Mouse (Mus musculus): ENCODE data around the gene Ripk3. TPM values are rescaled to one million over a fixed set of nuclear protein-coding genes. Genes with fewer than 3 reads are reported as not detected.

The Ripk3 gene
- total RNA-seq, 2 experiments from 2014 or later: 0.61 to 1.2 TPM

DNA sequence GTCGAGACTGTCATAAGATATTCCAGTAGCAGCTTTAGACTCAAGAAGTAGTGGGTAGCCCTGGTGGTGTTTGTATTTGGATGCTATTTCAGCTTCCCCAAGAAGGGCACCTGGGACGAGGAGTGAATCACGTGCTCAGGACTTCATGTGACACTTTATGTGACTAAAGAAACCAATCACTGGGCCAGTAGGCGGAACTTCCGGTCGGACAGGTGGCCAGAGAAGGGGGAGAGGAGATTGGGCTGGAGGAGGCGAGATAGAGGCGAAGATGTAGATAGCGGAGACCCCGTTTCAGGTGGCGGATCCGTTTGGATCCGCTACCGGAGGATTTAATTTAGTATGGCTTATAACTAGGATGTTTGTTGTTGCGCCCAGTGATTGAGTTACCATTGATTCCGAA is 26.2 kb upstream of the Ripk3 start:
- DNase-seq (ENCODE audit: extremely low spot score in 1 of 2, low spot score in 1 of 2): peak in 1 of 2 experiments; percentile 31

DNA sequence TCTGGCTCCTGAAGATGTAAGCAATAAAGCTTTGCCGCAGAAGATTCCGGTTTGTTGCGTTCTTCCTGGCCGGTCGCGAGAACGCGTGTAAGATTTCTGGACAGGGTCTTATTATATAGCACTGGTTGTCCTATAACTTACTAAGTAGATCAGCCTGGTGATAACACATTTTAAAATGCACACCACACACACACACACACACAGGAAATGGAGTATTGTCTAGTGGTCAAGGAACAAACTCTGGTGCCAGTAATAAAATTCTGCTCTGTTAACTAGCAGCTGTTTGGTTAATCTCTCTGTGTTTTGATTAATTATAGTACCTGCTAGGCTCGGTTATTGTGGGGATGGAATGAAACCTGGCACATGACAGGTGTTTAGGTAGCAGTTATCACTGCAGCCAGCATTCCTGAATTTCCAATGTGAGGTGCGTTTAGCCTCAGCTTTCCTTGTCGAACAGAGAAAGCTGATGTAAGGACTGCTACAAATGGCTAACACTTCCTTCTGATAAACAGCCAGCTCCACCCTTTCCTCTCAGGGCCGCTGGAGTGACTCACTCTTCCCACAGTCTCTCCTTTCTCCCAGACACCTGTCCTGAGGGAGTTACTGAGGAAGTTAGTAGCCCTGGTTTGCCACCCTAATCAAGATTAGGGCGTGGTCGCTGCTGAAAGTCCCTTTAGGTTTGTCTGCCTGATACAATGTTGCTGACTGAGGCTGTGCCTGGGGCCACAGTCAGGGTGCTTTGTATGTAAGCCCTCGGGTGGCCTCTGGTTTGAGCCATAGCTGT is 6.9 kb upstream of the Ripk3 start:
- DNase-seq (ENCODE audit: extremely low spot score in 1 of 2, low spot score in 1 of 2): no peak

DNA sequence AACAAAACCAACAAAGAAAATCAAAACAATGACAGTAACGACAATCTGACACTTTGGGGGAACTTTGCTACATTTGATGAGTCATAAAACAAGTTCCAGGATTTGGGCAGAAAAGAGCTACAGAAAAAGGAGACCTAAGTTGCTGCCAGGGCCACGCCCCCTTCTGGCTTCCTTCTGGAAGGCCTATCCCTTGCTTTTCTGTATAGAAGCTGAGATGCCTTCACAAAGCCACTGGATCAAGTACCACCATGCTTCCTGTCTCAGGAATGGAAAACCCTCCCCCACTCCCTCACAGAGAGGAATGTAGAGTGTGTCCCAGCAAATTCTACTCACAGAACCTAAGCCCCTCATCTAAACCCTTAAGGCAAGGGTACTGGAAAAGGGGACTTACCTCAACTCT is 5.3 kb upstream of the Ripk3 start:
- no peak for DNase-seq (ENCODE audit: extremely low spot score in 1 of 2, low spot score in 1 of 2)

DNA sequence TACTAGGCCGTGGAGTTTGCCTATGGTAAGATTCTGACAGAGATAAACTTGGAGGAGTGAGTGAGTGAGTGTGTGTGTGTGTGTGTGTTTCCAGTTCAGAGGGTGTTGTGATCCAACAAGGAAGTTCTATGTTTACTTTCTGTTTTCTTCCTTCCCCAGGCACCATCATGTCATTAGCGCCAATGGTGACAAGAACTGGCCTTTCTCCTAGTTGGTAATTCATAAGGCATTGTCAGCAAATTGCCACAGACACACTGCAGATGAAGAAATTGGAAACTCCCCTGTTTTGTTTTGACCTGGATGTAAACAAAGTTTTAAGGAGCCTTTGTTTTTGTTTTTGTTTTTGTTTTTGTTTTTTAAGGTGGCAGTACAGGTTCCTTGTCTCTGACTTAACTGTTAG is 4.8 kb upstream of the Ripk3 start:
- no peak for DNase-seq (ENCODE audit: extremely low spot score in 1 of 2, low spot score in 1 of 2)

DNA sequence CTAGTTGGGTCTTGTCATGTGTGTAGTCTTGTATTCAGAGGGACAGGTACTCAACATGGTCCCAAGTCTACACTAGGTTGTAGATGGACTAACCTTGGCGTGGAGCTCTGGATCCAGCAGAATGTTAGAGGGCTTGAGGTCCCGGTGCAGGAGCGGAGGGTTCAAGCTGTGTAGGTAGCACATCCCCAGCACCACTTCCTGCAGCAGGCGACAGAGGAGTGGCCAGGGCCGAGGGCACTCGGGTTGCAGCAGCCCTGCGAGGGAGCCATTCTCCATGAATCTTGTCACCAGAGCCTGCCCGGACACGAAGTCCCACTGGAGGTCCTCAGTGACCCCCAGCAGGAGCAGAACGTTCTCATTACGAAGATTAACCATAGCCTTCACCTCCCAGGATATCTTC is 934 bp downstream of the Ripk3 start:
- peak in 1 of 2 experiments; percentile 4 for DNase-seq (ENCODE audit: extremely low spot score in 1 of 2, low spot score in 1 of 2)

DNA sequence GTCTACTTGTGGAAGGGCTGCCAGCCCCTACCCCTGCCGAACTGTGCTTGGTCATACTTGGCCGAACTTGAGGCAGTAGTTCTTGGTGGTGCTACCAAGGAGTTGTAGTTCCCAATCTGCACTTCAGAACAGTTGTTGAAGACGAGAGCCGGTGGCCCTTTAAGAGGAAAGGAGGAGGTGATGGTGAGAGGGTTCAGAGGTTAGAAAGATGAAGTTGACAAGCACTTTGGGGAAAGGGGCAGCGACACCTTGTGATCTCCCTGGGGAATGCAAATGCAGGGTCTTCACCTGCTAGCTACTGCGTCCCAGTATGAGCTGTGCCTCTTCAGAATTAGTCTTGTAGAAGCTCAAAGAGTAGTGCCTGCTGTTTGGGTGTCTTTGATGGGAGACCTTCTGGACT is 3.5 kb downstream of the Ripk3 start:
- peak in 1 of 2 experiments; percentile 5 for DNase-seq (ENCODE audit: extremely low spot score in 1 of 2, low spot score in 1 of 2)

DNA sequence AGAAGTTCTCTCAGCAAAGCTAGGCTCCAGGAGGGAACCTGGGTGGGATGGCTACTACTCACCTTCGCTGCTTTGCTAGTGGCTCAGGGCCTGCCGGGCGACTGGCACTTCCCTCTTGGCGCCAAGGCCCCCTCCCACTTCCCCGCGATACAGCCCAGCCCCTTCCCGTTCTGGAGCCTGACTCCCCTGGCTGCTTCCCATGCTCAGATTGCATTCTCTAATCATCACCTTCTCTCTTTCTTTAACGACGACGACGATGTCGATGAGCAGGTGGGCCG is 4.8 kb downstream of the Ripk3 start, which contains the start of gene Adcy4:
Gene Adcy4 (minus strand): TSS at position 138 of the 278 bp plus-strand sequence.
- peak in 1 of 2 experiments; percentile 4 for DNase-seq (ENCODE audit: extremely low spot score in 1 of 2, low spot score in 1 of 2)

DNA sequence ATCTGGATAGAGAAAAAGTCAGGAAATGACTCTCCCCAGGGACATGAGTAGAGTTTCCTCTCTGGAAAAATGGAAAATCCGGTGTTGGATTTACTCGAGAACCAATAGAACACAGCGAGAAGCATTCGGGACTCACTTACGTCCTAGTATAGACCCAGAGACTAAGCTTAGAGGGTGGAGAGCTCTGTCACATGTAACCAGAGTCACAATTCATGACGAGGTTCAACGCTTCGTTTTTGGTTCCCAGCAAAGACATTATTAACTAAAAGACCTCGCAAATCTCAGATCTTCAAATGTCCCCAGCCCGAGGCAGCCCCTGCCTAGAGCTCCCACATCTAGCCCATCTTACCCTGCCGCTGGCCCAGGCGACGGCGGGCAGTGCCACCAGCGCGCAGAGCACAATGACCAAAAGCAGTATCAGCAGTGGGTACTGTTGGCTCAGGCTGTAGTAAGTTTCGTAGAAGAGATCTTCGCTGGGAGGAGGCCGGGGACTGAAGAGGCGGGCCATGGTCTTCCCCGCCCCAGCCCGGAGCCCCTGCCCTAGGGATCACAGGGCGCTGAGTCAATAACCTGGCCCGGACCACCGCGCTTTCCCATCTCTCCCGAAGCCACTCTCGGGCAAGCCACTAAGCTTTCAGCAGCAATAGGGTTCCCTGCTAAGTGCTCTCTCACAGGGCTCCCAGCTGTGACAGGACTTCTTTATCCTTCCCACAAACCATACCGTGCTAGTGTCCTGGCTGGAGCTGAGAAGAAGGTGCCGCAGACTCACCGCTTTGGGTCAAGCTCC is 5.3 kb downstream of the Ripk3 start:
- DNase-seq (ENCODE audit: extremely low spot score in 1 of 2, low spot score in 1 of 2): peak in 1 of 2 experiments; percentile 6

DNA sequence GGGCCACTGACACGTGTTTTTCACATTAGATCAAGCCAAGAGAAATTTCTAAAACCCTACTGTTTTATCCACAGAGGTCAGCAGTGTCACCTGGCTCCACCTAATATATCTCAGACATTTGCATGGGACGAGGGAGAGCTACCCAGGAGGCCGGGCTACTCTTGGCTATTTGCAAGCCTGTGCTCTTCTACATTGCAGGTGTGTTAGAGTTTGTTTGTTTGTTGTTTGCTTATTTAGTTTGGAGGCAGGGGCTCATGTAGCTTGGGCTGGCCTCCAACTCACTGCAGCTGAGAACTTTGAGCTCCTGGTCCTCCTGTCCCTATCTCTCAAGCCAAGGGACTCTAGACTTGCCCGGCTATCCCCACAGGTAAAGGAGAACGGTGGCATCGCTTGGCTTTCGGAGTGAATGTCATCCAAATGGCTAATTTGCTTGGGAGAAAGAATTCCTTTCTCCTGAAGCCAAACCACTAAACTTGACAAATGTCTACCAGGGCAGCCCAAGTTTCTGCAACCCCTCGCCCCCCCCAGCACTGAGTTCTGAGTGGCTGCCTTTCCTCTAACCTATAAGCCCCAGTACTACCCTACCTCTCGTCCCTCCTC is 6.2 kb downstream of the Ripk3 start:
- DNase-seq (ENCODE audit: extremely low spot score in 1 of 2, low spot score in 1 of 2): peak in 1 of 2 experiments; percentile 2

DNA sequence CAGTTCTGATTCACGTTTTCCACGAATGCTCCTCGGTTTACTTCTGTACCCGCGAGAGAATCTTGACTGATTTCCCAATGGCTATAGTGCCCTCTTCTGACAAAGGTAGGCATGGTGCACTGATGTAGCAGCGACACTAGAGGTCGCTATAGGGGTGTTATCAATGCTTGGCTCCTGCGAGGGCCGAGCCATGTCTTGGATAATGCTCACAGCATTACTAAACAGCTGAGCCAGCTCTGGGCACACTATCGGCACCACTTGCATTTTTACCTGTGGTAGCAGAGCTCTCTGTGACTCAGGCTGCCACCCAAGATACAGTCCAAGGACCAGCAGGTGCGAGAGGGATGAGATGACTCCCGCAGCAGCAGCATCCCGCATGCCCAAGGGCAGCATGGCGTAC is 7.4 kb downstream of the Ripk3 start:
- peak; percentile 21 to 47 for DNase-seq (ENCODE audit: extremely low spot score in 1 of 2, low spot score in 1 of 2)

DNA sequence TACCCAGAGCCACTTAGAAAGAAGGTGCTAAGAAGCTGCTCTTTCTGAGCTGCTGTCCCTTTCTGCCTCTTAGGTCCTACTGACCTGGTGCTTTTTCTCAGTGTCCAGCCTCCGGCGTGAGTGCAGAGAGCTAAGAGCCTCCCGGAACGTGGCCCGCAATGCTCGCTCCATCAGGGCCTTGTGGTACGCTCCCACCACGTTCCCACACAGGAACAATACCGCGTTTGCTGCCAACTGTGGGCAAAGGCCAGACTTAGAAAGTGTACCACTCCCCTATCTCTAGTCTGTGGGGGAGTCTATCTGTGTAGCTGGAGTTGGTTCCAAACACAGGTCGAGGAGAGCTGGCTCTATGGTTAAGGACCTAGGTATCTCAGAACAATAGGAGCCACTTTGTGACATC is 7.9 kb downstream of the Ripk3 start:
- peak in 1 of 2 experiments; percentile 3 for DNase-seq (ENCODE audit: extremely low spot score in 1 of 2, low spot score in 1 of 2)

DNA sequence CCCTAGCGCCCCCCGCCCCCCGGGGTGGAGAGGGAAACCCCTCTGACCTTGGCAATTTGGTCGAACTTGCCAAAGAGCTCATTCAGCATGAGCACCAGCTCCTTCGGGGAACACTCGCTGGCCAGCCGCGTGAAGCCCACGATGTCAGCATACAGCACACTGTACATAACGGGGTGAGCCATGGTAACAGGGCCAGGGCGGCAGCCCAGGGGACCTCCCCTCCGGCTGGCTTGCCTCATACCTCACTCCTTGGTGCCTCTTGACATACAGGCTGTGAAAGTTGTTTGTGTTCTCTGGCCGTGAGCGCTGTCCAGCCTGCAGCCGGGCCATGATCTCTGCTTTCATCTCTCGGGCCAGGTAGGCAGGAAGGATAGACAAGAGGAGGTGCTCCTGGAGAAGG is 9.0 kb downstream of the Ripk3 start:
- DNase-seq (ENCODE audit: extremely low spot score in 1 of 2, low spot score in 1 of 2): no peak

DNA sequence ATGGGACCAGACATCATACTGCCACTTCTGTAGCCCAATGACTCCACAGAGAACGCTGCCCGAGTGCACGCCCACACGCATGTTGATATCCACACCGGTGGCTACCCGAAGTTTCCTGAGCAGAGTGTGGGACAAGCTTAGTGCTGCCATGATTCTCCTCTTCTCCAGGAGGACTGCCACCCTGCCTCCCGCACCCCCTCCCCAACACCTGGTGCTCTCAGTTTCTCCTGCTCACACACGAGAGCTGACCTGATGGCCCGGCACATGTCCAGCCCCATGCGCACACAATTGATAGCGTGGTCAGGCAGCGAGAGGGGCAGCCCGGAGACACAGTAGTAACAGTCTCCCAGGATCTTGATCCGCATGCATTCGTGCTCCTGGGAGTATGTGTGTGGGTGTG is 10.0 kb downstream of the Ripk3 start:
- DNase-seq (ENCODE audit: extremely low spot score in 1 of 2, low spot score in 1 of 2): no peak

DNA sequence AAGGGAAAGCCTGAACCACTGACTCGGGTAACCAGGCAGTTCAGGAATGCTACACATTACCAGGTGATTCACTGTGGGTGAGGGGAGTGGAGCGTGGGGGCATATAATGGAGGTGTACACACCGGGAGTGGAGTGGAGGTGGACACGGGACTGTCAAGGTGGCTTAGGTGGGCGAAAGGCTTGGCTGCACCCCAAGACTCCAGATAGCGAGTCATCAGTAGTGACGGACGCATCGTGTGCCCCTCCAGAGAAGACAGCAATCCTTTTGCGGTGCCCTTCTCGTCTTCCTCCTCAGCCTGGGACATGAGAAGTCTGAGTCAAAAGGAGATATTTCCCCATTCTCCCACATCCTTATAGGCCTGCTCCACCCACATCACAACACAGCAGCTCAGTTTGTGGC is 10.9 kb downstream of the Ripk3 start:
- no peak for DNase-seq (ENCODE audit: extremely low spot score in 1 of 2, low spot score in 1 of 2)

DNA sequence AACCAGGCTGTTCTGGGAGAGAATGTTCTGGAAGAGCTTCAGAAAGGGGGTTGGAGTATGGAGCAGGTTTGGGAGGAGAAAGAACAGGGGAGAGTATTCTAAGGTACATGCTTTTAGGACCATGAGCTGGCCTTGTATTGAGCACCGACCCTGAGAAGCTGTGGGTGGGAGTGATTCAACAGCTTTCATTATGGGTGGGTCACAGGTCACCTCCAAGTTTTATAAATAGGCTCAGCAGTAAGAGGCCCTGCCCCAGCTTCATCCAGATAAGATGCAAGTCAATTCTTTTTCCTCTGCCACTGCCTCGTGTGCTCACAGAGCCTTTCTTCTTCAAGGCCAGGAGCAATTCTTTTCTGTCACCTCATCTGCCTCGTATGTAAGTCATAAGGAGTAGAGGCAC is 11.5 kb downstream of the Ripk3 start:
- no peak for DNase-seq (ENCODE audit: extremely low spot score in 1 of 2, low spot score in 1 of 2)

DNA sequence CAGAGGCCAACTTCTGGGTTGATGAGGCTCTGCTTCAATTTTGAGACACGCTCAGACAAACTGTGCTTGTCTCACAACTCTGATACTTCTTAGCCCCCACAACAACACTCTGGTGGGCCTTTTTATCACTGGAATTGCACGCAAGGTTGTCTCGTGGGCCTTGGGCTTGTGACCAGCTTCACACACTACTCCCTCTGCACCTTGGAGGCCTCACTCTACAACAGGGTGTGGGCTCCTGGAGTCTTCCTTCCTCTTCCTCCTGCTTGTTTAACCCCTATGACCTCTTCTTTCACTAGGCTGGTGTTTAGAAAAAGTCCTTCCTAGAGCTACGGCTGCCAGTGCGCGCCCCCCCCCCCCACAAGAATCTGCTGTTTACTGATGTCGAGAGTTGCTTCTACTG is 12.0 kb downstream of the Ripk3 start:
- DNase-seq (ENCODE audit: extremely low spot score in 1 of 2, low spot score in 1 of 2): no peak

DNA sequence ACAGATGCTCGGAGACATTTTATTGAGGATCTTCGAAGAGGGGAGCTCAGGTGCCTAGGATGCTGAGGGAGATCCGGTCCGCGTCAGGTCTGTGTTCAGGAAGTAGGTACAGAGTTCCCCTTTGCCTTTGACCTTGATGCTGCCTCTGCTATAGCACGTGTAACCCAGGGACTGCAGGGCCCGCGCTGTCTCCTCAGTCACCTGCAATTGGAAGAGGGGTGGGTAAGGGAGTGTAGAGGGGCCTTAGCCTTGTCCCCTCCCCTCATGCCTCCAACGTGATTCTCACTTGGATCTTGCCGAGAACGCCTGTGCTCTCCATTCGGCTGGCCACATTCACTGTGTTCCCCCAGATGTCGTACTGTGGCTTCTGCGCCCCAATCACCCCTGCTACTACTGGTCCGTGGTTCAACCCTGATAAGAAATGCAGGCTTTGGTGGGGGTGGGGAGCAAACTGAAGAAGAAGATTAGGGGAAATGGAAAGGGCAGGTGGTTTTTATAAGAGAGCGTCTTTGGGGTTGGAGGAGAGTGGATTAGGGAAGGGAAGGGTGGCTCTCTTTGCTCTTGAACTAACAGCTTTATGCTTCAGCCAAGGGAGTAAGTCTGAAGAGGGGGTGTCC is 19.5 kb downstream of the Ripk3 start:
- no peak for DNase-seq (ENCODE audit: extremely low spot score in 1 of 2, low spot score in 1 of 2)

DNA sequence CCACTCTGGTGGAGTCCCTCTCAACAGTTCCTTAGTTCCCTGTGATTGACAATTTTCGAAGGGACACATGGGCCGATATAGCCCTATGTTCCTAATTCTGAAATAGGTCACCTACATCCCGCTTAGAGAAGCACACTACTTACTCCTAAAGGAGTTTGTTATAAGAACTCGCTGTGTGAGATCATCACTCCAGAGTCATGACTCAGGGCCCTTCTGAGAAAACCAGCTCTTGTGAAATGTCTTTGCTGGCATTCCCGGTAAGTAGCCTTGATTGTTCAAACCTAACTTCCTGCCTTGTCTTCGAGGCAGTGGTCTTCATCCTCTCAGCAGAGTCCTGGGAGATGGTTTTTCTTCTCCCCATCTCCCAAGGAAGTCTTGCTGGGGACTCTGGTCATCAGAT is 20.1 kb downstream of the Ripk3 start:
- no peak for DNase-seq (ENCODE audit: extremely low spot score in 1 of 2, low spot score in 1 of 2)

DNA sequence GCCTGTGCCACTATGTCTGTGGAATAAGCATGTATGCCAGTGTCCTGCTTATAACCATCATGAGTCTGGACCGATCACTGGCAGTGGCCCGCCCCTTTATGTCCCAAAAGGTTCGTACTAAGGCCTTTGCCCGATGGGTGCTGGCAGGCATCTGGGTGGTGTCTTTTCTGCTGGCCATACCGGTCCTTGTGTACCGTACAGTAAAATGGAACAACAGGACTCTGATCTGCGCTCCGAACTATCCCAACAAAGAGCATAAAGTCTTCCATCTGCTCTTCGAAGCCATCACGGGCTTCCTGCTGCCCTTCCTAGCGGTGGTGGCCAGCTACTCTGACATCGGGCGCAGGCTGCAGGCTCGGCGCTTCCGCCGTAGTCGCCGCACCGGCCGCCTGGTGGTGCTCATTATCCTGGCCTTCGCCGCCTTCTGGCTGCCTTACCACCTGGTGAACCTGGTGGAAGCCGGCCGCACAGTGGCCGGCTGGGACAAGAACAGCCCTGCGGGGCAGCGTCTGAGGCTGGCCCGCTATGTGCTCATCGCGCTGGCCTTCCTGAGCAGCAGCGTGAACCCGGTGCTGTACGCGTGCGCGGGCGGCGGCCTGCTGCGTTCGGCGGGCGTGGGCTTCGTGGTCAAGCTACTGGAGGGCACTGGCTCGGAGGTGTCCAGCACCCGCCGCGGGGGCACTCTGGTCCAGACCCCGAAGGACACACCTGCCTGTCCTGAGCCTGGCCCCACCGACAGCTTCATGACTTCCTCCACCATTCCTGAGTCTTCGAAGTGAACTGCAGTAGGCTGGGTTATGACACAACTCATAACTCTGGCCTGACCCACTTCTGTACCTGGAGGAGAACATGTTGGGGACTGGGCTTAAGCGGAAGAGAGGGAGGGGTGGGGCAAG is 20.9 kb downstream of the Ripk3 start:
- peak in 1 of 2 experiments; percentile 33 for DNase-seq (ENCODE audit: extremely low spot score in 1 of 2, low spot score in 1 of 2)

DNA sequence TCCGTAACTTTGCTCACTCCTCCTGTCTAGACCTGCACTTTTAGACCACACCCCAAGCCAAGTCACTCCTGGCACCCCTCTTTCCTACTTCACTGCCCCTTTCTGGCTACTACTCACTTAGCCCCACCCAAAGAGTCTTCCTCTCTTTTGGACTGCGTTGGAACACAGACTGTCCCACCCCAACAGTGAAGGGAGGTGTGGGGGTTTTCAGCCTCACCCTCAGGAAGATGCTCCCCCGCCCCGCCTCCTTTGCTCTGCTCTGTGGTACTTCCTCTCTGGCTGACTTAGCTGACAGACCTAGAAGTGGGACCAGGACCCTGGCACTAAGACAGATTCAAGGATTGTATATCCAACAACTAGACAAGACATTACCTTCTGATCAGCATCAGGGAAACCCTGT is 23.0 kb downstream of the Ripk3 start, which contains the start of gene Ltb4r1:
Gene Ltb4r1 (plus strand): TSS at position 267 of the 400 bp plus-strand sequence.
- DNase-seq (ENCODE audit: extremely low spot score in 1 of 2, low spot score in 1 of 2): no peak

All from layer of hippocampus, postnatal 25 days (tissue).